Mouse (Mus musculus) intestine, embryonic 16.5 days (tissue): ENCODE results near the gene Oas1f. TPM values are rescaled to one million over a fixed set of nuclear protein-coding genes. Genes with fewer than 3 reads are reported as not detected.
"Not testable (repeated sequence)": the region's sequence is repeated elsewhere in the genome, so short reads cannot be mapped to it uniquely, and the experiment has no call there.

Experiments used
- ATAC-seq: fragments of 200-750 bp; cut with Nextera tagmentation; 2 replicates; pipeline ENCODE4 v1.8.0; 2017; ENCODE audit warnings: moderate TSS enrichment, moderate library complexity
- H3K27ac ChIP-seq: fragments of 300-500 bp; sonication (generic); 2 replicates; pipeline ENCODE4 v1.5.1; 2014; ENCODE audit warnings: mild to moderate bottlenecking, low read length
- H3K27me3 ChIP-seq: fragments of 300-500 bp; sonication (generic); replicated peaks from 2 replicates; pipeline ENCODE4 v1.6.1; 2014; ENCODE audit warnings: low read length, control low read depth, mixed read lengths; ENCODE audit not compliant: control insufficient read depth, insufficient read depth
- H3K36me3 ChIP-seq: fragments of 300-500 bp; sonication (generic); 2 replicates; pipeline ENCODE4 v1.6.1; 2014; ENCODE audit warnings: low read length, control low read depth; ENCODE audit not compliant: control insufficient read depth, insufficient read depth
- H3K4me1 ChIP-seq: fragments of 300-500 bp; sonication (generic); 2 replicates; pipeline ENCODE4 v1.6.1; 2014; ENCODE audit warnings: low read length, control low read depth, mixed read lengths; ENCODE audit not compliant: control insufficient read depth, insufficient read depth
- H3K4me2 ChIP-seq: fragments of 300-500 bp; sonication (generic); 2 replicates; pipeline ENCODE4 v1.6.1; 2014; ENCODE audit warnings: low read depth, low read length, control low read depth
- H3K4me3 ChIP-seq: fragments of 300-500 bp; sonication (generic); 2 replicates; pipeline ENCODE4 v1.5.1; 2014; ENCODE audit warnings: mild to moderate bottlenecking, low read length
- H3K9ac ChIP-seq: fragments of 300-500 bp; sonication (generic); 2 replicates; pipeline ENCODE4 v1.6.1; 2014; ENCODE audit warnings: low read depth, low read length
- H3K9me3 ChIP-seq: fragments of 300-500 bp; sonication (generic); 2 replicates; pipeline ENCODE4 v1.6.1; 2016; ENCODE audit warnings: low read length, control low read depth; ENCODE audit not compliant: control insufficient read depth
- WGBS: fragments of 180-500 bp; shearing (Covaris S2); extraction: QIAGEN DNeasy Blood & Tissue Kit; methylation state at CpG from one replicate; pipeline ENCODE4 v1.1.7; 2014; 5-methylcytosine and 5-hydroxymethylcytosine counted together
- microRNA-seq: library from miRNA; unstranded; fragments of <30 nt; microRNA quantifications from one replicate; pipeline ENCODE4, GENCODE M21; 2016
- polyA plus RNA-seq: library from polyadenylated mRNA; unstranded; fragments of >200 nt; fragmentation: Nextera tagmentation; extraction: Ambion mirVana; gene quantifications from 2 replicates; pipeline ENCODE4 v1.2.1, GENCODE M21; 2015

Gene Oas1f
- polyA plus RNA-seq, 1 experiment from 2014 or later: 0.20 TPM

GRCm38 (mm10) chr5:120900666-120901065 lies 53.5 kb downstream of the Oas1f start:
- Histone ChIP-seq H3K36me3 (no peaks in the 10 kb centered on the region), H3K27ac (no peak overlapping the region), H3K4me2 (no peak overlapping the region), H3K9me3 (no peaks in the 10 kb centered on the region), H3K9ac (no peak overlapping the region), H3K4me3 (no peak overlapping the region), H3K4me1 (no peaks in the 10 kb centered on the region), H3K27me3 (no peaks in the 10 kb centered on the region)
- WGBS: 53% methylated on average over 1 of the region's 1 CpGs
- no peak for ATAC-seq

- 89% methylated on average over 5 of the region's 5 CpGs for WGBS
- H3K4me1 ChIP-seq: no peaks in the 10 kb centered on the region
- ATAC-seq: no peak
- no peaks in the 10 kb centered on the region for H3K27me3 ChIP-seq
- no peak overlapping the region for H3K4me3 ChIP-seq
- no peaks in the 10 kb centered on the region for H3K9me3 ChIP-seq
- no peak overlapping the region for H3K27ac ChIP-seq
- H3K4me2 ChIP-seq: no peak overlapping the region
- H3K36me3 ChIP-seq: no peaks in the 10 kb centered on the region
- H3K9ac ChIP-seq: no peak overlapping the region
These were observed 54.9 kb downstream of the Oas1f start for GRCm38 (mm10) chr5:120902056-120902455.

GRCm38 (mm10) chr5:120906791-120907733 lies 59.9 kb downstream of the Oas1f start, which contains the start of gene Oas1a:
Gene Oas1a (minus strand): TSS chr5:120907521.
- peak; percentile 87 for ATAC-seq
- not testable (repeated sequence) for H3K4me1 ChIP-seq, H3K27ac ChIP-seq, H3K9ac ChIP-seq, H3K9me3 ChIP-seq, H3K36me3 ChIP-seq, H3K27me3 ChIP-seq
- Histone ChIP-seq H3K4me3 (peak within 1 kb of the TSS; percentile 7), H3K4me2 (peak within 1 kb of the TSS; percentile 13; the same call in 1 of the 2 replicates)
- WGBS: 36% methylated on average over 8 of the region's 12 CpGs

Small RNA genes within 50 kb of the gene (microRNA-seq; reads per million reads assigned to microRNA genes)
- not detected for gene Gm22907

Other genes starting within 250 kb of the Oas1f start
- 12.7 and 12.8 TPM in 2 replicates for gene Rita1, start 234.8 kb upstream of the Oas1f start, polyA plus RNA-seq
- gene Ddx54, start 234.6 kb upstream of the Oas1f start, polyA plus RNA-seq: 50.8 and 51.4 TPM in 2 replicates
- 0.24 TPM in 1 of 2 replicates, not detected in the other for gene Cfap73, start 213.1 kb upstream of the Oas1f start, polyA plus RNA-seq
- 1.8 and 1.9 TPM in 2 replicates for gene Rasal1, start 198.6 kb upstream of the Oas1f start, polyA plus RNA-seq
- gene Dtx1, start 135.4 kb upstream of the Oas1f start, polyA plus RNA-seq: 2.2 and 3.0 TPM in 2 replicates
- gene Oas2, start 97.5 kb upstream of the Oas1f start, polyA plus RNA-seq: 0.23 and 0.29 TPM in 2 replicates
- 0.18 and 0.20 TPM in 2 replicates for gene Oas3, start 69.7 kb upstream of the Oas1f start, polyA plus RNA-seq
- gene Oas1e, start 51.8 kb upstream of the Oas1f start, polyA plus RNA-seq: not detected in 2 replicates
- 0.58 and 1.1 TPM in 2 replicates for gene Oas1c, start 34.9 kb upstream of the Oas1f start, polyA plus RNA-seq
- not detected in 2 replicates for gene Oas1h, start 14.1 kb downstream of the Oas1f start, polyA plus RNA-seq
- 1.5 and 2.6 TPM in 2 replicates for gene Oas1g, start 40.2 kb downstream of the Oas1f start, polyA plus RNA-seq
- 8.9 and 9.8 TPM in 2 replicates for gene Oas1a, start 60.2 kb downstream of the Oas1f start, polyA plus RNA-seq
- gene Oas1d, start 67.2 kb downstream of the Oas1f start, polyA plus RNA-seq: 0.06 TPM in 1 of 2 replicates, not detected in the other
- 0.13 and 0.16 TPM in 2 replicates for gene Rph3a, start 162.7 kb downstream of the Oas1f start, polyA plus RNA-seq